Mouse (Mus musculus) brain, embryonic 14.5 days (tissue): ENCODE measurements around the gene Ttf2. TPM values are rescaled to one million over a fixed set of nuclear protein-coding genes. Genes with fewer than 3 reads are reported as not detected.

Experiments
- DNase-seq: peaks from one replicate; pipeline ENCODE4 v3.0.0-alpha.2; 2011; ENCODE audit warnings: low read depth
- CTCF ChIP-seq: fragments of 200-500 bp; IDR thresholded peaks from 2 replicates; pipeline ENCODE4 v1.5.1; 2012; ENCODE audit warnings: inconsistent platforms, mild to moderate bottlenecking, moderate library complexity, borderline replicate concordance; ENCODE audit not compliant: insufficient read depth, insufficient read length; ENCODE audit errors: extremely low read depth
- POLR2A ChIP-seq: fragments of 200-500 bp; IDR thresholded peaks from 2 replicates; pipeline ENCODE4 v1.6.1; 2012; ENCODE audit warnings: mild to moderate bottlenecking, inconsistent platforms, borderline replicate concordance; ENCODE audit not compliant: poor library complexity, insufficient read depth, insufficient read length, severe bottlenecking; ENCODE audit errors: extremely low read depth
- polyA plus RNA-seq: library from polyadenylated mRNA; depleted of rRNA; stranded (reverse); fragments of >200 nt; gene quantifications from 2 replicates; pipeline ENCODE4 v1.2.3, GENCODE M21; 2012

The Ttf2 gene
- polyA plus RNA-seq, 1 experiment, result 6.0 TPM

- no peak for TF ChIP-seq CTCF
- no peak for TF ChIP-seq POLR2A
- DNase-seq, result no peak
Observed at GRCm38 (mm10) chr3:101005392-101005791, 35.9 kb upstream of the Ttf2 start.

- DNase-seq, result no peak
- no peak for TF ChIP-seq POLR2A
- no peak for TF ChIP-seq CTCF
Observed at GRCm38 (mm10) chr3:101003575-101004356, 34.3 kb upstream of the Ttf2 start.

GRCm38 (mm10) chr3:100999732-101000131 lies 30.3 kb upstream of the Ttf2 start:
- DNase-seq, result no peak
- TF ChIP-seq CTCF, result no peak
- no peak for TF ChIP-seq POLR2A

- TF ChIP-seq CTCF, result peak; percentile 85
- TF ChIP-seq POLR2A, result no peak
- peak; percentile 80 for DNase-seq
Observed at GRCm38 (mm10) chr3:100998904-100999340, 29.5 kb upstream of the Ttf2 start.

- DNase-seq, result peak; percentile 55
- TF ChIP-seq CTCF (no peak), POLR2A (no peak)
Observed at GRCm38 (mm10) chr3:100997785-100998570, 28.5 kb upstream of the Ttf2 start.

- DNase-seq, result no peak
- TF ChIP-seq CTCF (no peak), POLR2A (no peak)
Observed at GRCm38 (mm10) chr3:100994252-100994651, 24.8 kb upstream of the Ttf2 start.

GRCm38 (mm10) chr3:100993718-100994117 lies 24.3 kb upstream of the Ttf2 start:
- no peak for DNase-seq
- TF ChIP-seq CTCF, result no peak
- TF ChIP-seq POLR2A, result no peak

GRCm38 (mm10) chr3:100993158-100993557 lies 23.7 kb upstream of the Ttf2 start:
- no peak for DNase-seq
- no peak for TF ChIP-seq POLR2A
- no peak for TF ChIP-seq CTCF

- no peak for DNase-seq
Observed at GRCm38 (mm10) chr3:100990231-100990630, 20.8 kb upstream of the Ttf2 start.

GRCm38 (mm10) chr3:100989417-100989816 lies 20.0 kb upstream of the Ttf2 start:
- DNase-seq, result no peak
- no peak for TF ChIP-seq POLR2A
- no peak for TF ChIP-seq CTCF

More at GRCm38 (mm10) chr3:100990231-100990630, 20.8 kb upstream of the Ttf2 start:
- TF ChIP-seq POLR2A, result no peak
- TF ChIP-seq CTCF, result no peak

- no peak for DNase-seq
Observed at GRCm38 (mm10) chr3:100979290-100979689, 9.8 kb upstream of the Ttf2 start.

GRCm38 (mm10) chr3:100973906-100974305 lies 4.4 kb upstream of the Ttf2 start:
- TF ChIP-seq CTCF (peak; percentile 32; the same call in 1 of the 2 replicates), POLR2A (no peak)
- peak; percentile 94 for DNase-seq

More at GRCm38 (mm10) chr3:100979290-100979689, 9.8 kb upstream of the Ttf2 start:
- TF ChIP-seq CTCF (no peak), POLR2A (no peak)

GRCm38 (mm10) chr3:100963849-100964542 lies 5.5 kb downstream of the Ttf2 start:
- TF ChIP-seq CTCF (peak; percentile 76), POLR2A (no peak)

More at GRCm38 (mm10) chr3:100963849-100964542, 5.5 kb downstream of the Ttf2 start:
- peak; percentile 81 for DNase-seq
